Mouse (Mus musculus) spleen, adult 2 months (tissue): ENCODE measurements around the gene Rab43. TPM values are rescaled to one million over a fixed set of nuclear protein-coding genes. Genes with fewer than 3 reads are reported as not detected.

Source experiments
- DNase-seq, 2 experiments: peaks; one replicate each; pipeline versions ENCODE4 v3.0.0 to v3.0.0-alpha.2; 2012 to 2021; ENCODE audit warnings: low spot score in 2 of 2, low read depth in 1 of 2
- H3K27ac ChIP-seq: fragments of 200-500 bp; 2 replicates; pipeline ENCODE4 v1.5.1; 2012; ENCODE audit warnings: low read length, inconsistent platforms; ENCODE audit not compliant: insufficient read depth
- H3K27me3 ChIP-seq: fragments of 200-500 bp; 2 replicates; pipeline ENCODE4 v1.6.1; 2012; ENCODE audit warnings: mild to moderate bottlenecking, moderate library complexity, low read length, inconsistent platforms; ENCODE audit not compliant: control insufficient read depth, insufficient read depth
- H3K36me3 ChIP-seq: fragments of 200-500 bp; 2 replicates; pipeline ENCODE4 v1.6.1; 2012; ENCODE audit warnings: mild to moderate bottlenecking, low read length, inconsistent platforms; ENCODE audit not compliant: control insufficient read depth, insufficient read depth
- H3K4me1 ChIP-seq: fragments of 200-500 bp; 2 replicates; pipeline ENCODE4 v1.6.1; 2011; ENCODE audit warnings: inconsistent platforms; ENCODE audit not compliant: control insufficient read depth, insufficient read depth, insufficient read length
- H3K4me3 ChIP-seq: fragments of 200-500 bp; 2 replicates; pipeline ENCODE4 v1.5.1; 2011; ENCODE audit warnings: mild to moderate bottlenecking, inconsistent platforms; ENCODE audit not compliant: insufficient read depth, insufficient read length; ENCODE audit errors: extremely low read depth
- CTCF ChIP-seq: fragments of 200-500 bp; IDR thresholded peaks from 2 replicates; pipeline ENCODE4 v1.5.1; 2011; ENCODE audit warnings: mild to moderate bottlenecking, inconsistent platforms; ENCODE audit not compliant: insufficient read depth, insufficient read length, insufficient replicate concordance; ENCODE audit errors: extremely low read depth
- POLR2A ChIP-seq: fragments of 200-500 bp; IDR thresholded peaks from 2 replicates; pipeline ENCODE4 v1.6.1; 2011; ENCODE audit warnings: low read depth, low read length, inconsistent platforms
- WGBS: fragments of 180-500 bp; shearing (Covaris S2); methylation state at CpG from one replicate; pipeline ENCODE4 v1.1.7; 2018; 5-methylcytosine and 5-hydroxymethylcytosine counted together
- polyA plus RNA-seq: library from polyadenylated mRNA; depleted of rRNA; stranded (reverse); fragments of >200 nt; gene quantifications from 2 replicates; pipeline ENCODE4 v1.2.3, GENCODE M21; 2012

Gene Rab43
- polyA plus RNA-seq, 1 experiment: 102 TPM

- Histone ChIP-seq H3K4me3 (no peak overlapping the region), H3K36me3 (peaks cover 9% of the 10 kb centered on the region), H3K27ac (no peak overlapping the region), H3K4me1 (peaks cover 14% of the 10 kb centered on the region), H3K27me3 (no peaks in the 10 kb centered on the region)
- no peak for TF ChIP-seq CTCF
- no peak for TF ChIP-seq POLR2A
- no peak for DNase-seq
- WGBS: 80% methylated on average over 6 of the region's 6 CpGs
Observed at GRCm38 (mm10) chr6:87787108-87787890, 24.7 kb downstream of the Rab43 start.

- Histone ChIP-seq H3K4me1 (peaks cover 14% of the 10 kb centered on the region), H3K27ac (no peak overlapping the region), H3K4me3 (no peak overlapping the region), H3K36me3 (peaks cover 4% of the 10 kb centered on the region; the same call in 1 of the 2 replicates), H3K27me3 (no peaks in the 10 kb centered on the region)
- DNase-seq: no peak
- 84% methylated on average over 5 of the region's 5 CpGs for WGBS
- TF ChIP-seq CTCF: no peak
- no peak for TF ChIP-seq POLR2A
Observed at GRCm38 (mm10) chr6:87786621-87787020, 25.3 kb downstream of the Rab43 start.

- TF ChIP-seq CTCF: no peak
- no peak for TF ChIP-seq POLR2A
- Histone ChIP-seq H3K27ac (no peak overlapping the region), H3K27me3 (no peaks in the 10 kb centered on the region), H3K4me3 (no peak overlapping the region), H3K36me3 (no peaks in the 10 kb centered on the region), H3K4me1 (no peaks in the 10 kb centered on the region)
- no peak for DNase-seq
- 82% methylated on average over 8 of the region's 8 CpGs for WGBS
Observed at GRCm38 (mm10) chr6:87784033-87784432, 27.9 kb downstream of the Rab43 start.

GRCm38 (mm10) chr6:87780546-87781301 is 31.2 kb downstream of the Rab43 start:
- WGBS: 91% methylated on average over 10 of the region's 10 CpGs
- TF ChIP-seq CTCF (no peak), POLR2A (no peak)
- H3K4me1 ChIP-seq: no peaks in the 10 kb centered on the region
- H3K36me3 ChIP-seq: no peaks in the 10 kb centered on the region
- H3K27me3 ChIP-seq: no peaks in the 10 kb centered on the region
- no peak overlapping the region for H3K27ac ChIP-seq
- DNase-seq: no peak
- no peak overlapping the region for H3K4me3 ChIP-seq

- H3K27me3 ChIP-seq: no peaks in the 10 kb centered on the region
- H3K4me3 ChIP-seq: no peak overlapping the region
- 87% methylated on average over 11 of the region's 11 CpGs for WGBS
- H3K36me3 ChIP-seq: no peaks in the 10 kb centered on the region
- no peak overlapping the region for H3K27ac ChIP-seq
- TF ChIP-seq CTCF (peak; percentile 18; the same call in 1 of the 2 replicates), POLR2A (no peak)
- peak in 1 of 2 experiments; percentile 19 for DNase-seq
- H3K4me1 ChIP-seq: no peaks in the 10 kb centered on the region
Observed at GRCm38 (mm10) chr6:87779174-87780165, 32.5 kb downstream of the Rab43 start.
